Mouse (Mus musculus) hindbrain, embryonic 16.5 days (tissue): ENCODE results near the gene Gpm6a. TPM values are rescaled to one million over a fixed set of nuclear protein-coding genes. Genes with fewer than 3 reads are reported as not detected.

ENCODE experiments used
- ATAC-seq: fragments of 200-750 bp; cut with Nextera tagmentation; 2 replicates; pipeline ENCODE4 v1.8.0; 2017; ENCODE audit warnings: moderate TSS enrichment, moderate library complexity
- H3K27ac ChIP-seq: fragments of 300-500 bp; sonication (generic); 2 replicates; pipeline ENCODE4 v1.5.1; 2014; ENCODE audit warnings: low read depth, mild to moderate bottlenecking, control low read depth, low read length, moderate library complexity
- H3K27me3 ChIP-seq: fragments of 300-500 bp; sonication (generic); replicated peaks from 2 replicates; pipeline ENCODE4 v1.6.1; 2014; ENCODE audit warnings: low read length; ENCODE audit not compliant: control insufficient read depth, insufficient read depth
- H3K36me3 ChIP-seq: fragments of 300-500 bp; sonication (generic); 2 replicates; pipeline ENCODE4 v1.6.1; 2014; ENCODE audit warnings: mild to moderate bottlenecking, low read length, moderate library complexity, mixed read lengths; ENCODE audit not compliant: control insufficient read depth, insufficient read depth
- H3K4me1 ChIP-seq: fragments of 300-500 bp; sonication (generic); 2 replicates; pipeline ENCODE4 v1.6.1; 2014; ENCODE audit warnings: low read depth, low read length; ENCODE audit not compliant: control insufficient read depth, insufficient read depth
- H3K4me2 ChIP-seq: fragments of 300-500 bp; sonication (generic); 2 replicates; pipeline ENCODE4 v1.6.1; 2014; ENCODE audit warnings: mild to moderate bottlenecking, low read length, control low read depth, moderate library complexity
- H3K4me3 ChIP-seq: fragments of 300-500 bp; sonication (generic); 2 replicates; pipeline ENCODE4 v1.5.1; 2014; ENCODE audit warnings: mild to moderate bottlenecking, low read length, control low read depth, moderate library complexity
- H3K9ac ChIP-seq: fragments of 300-500 bp; sonication (generic); 2 replicates; pipeline ENCODE4 v1.6.1; 2014; ENCODE audit warnings: low read depth, mild to moderate bottlenecking, control low read depth, low read length, moderate library complexity
- H3K9me3 ChIP-seq: fragments of 300-500 bp; sonication (generic); 2 replicates; pipeline ENCODE4 v1.6.1; 2014; ENCODE audit warnings: mild to moderate bottlenecking, low read length, moderate library complexity; ENCODE audit not compliant: control insufficient read depth
- WGBS: fragments of 180-500 bp; shearing (Covaris S2); extraction: QIAGEN DNeasy Blood & Tissue Kit; methylation state at CpG from one replicate; pipeline ENCODE4 v1.1.7; 2014; 5-methylcytosine and 5-hydroxymethylcytosine counted together
- polyA plus RNA-seq: library from polyadenylated mRNA; unstranded; fragments of >200 nt; fragmentation: Nextera tagmentation; extraction: Ambion mirVana; gene quantifications from 2 replicates; pipeline ENCODE4 v1.2.1, GENCODE M21; 2015

Gene Gpm6a
- 545 and 587 TPM in 2 replicates for polyA plus RNA-seq

DNA sequence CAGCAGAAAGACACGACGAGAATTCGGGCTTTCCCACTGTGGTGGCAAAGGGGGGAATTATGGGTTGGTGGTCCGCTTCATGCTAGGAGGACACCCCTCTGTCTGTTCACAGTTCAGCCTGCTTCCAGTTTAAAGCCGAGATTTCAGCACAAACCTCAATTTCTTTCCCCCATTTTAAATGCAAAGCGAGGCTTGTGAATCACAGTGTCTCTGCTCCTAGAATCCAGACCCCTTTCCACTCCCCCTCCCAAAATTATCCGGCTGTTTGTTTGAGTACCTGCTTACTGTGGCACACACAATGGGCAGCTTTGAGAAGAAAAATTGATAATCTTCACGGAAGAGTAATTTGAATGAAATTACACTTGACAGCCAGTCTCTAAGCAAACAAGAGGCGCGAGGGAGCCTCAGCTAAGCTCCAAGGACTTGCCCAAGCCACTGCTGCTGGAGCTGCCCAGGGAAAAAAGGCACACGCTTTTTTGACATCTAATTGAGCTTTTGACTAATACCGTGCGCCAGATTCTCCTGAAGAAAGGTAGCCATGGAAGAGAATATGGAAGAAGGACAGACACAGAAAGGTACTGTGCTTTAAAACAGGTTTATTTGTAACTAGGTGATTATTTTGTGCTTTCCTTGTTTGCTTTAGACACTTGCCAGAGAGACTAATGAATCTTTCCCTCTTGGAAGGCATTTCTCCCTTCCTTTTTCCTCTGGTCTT is at the start of gene Gpm6a:
TSS of gene Gpm6a (plus strand) at position 103 of the 715 bp plus-strand sequence.
- peak within 1 kb of the TSS; percentile 79 for H3K9ac ChIP-seq
- peak within 1 kb of the TSS; percentile 95 for H3K27ac ChIP-seq
- WGBS = 8% methylated on average over 13 of the region's 13 CpGs
- peak within 1 kb of the TSS; percentile 61 for H3K4me3 ChIP-seq
- H3K4me2 ChIP-seq = peak within 1 kb of the TSS; percentile 61
- no peaks in the 10 kb centered on the region for H3K36me3 ChIP-seq
- H3K4me1 ChIP-seq = peaks cover 4% of the 10 kb centered on the region
- H3K9me3 ChIP-seq = no peaks in the 10 kb centered on the region
- no peaks in the 10 kb centered on the region for H3K27me3 ChIP-seq
- peak; percentile 89 for ATAC-seq

- 98% methylated on average over 2 of the region's 2 CpGs for WGBS
- ATAC-seq = no peak
- no peak overlapping the region for H3K4me2 ChIP-seq
- no peak overlapping the region for H3K27ac ChIP-seq
- H3K36me3 ChIP-seq = no peaks in the 10 kb centered on the region
- H3K9me3 ChIP-seq = no peaks in the 10 kb centered on the region
- no peaks in the 10 kb centered on the region for H3K27me3 ChIP-seq
- H3K4me1 ChIP-seq = no peaks in the 10 kb centered on the region
- no peak overlapping the region for H3K4me3 ChIP-seq
- no peak overlapping the region for H3K9ac ChIP-seq
These were observed 41.8 kb upstream of the Gpm6a start for GRCm38 (mm10) chr8:54912891-54913290.

DNA sequence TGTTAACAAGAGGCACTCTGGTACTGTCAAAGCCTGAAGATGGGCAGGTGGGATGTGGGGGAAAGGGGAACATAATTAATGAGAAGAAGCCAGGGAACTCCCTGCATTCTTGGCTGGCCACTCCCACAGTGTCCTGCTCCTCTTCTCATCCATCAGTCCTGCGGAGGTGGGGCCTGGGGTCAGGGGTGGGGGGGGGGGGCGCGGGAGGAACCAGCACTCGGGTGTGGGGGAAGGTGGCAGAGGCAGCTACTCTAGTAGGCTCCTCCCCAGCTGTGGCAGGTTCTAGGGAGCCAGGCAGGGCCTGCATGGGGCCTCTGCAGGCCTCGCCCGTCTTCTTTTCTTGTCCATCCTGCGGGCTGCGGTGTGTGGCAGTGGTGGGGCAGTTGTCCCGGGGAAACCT is 36.9 kb upstream of the Gpm6a start:
- Histone ChIP-seq H3K27ac (no peak overlapping the region), H3K4me1 (peaks cover 6% of the 10 kb centered on the region), H3K9ac (no peak overlapping the region), H3K4me2 (no peak overlapping the region), H3K4me3 (no peak overlapping the region), H3K9me3 (no peaks in the 10 kb centered on the region), H3K36me3 (no peaks in the 10 kb centered on the region), H3K27me3 (no peaks in the 10 kb centered on the region)
- ATAC-seq = no peak
- WGBS = 71% methylated on average over 6 of the region's 9 CpGs

DNA sequence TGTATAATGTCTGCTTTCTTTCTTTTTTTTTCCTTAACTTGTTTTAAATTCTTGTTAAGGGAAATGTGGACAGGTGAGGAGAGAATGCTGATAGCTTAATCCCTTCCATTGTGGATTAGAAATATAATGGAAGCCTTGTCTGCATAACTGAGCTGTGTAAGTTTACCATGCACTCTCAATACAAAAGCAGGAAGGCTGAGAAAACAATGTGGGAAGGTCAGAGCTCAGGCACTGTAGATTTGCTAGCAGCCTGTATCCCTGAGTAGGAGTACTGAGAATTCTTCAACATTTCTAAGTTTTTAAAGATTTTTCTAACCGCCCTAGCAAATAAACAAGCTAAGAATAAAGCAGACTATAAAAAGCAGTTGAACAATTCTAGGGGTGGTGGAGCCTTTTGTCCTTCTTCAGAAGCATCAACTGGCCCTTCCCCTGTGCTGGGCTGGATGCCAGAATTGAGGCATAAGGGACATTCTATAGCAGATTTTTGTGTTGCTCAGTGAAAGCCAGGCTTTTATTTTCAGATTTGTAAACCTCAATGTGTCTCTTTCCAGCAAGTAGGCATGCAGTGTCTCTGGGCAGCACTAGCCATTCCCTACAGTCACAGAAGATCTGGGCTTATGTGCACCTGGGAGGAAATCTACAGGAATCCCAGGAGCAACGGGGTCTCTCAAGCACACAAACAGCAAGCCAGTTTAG is 32.3 kb upstream of the Gpm6a start:
- peak overlapping the region; percentile 59 for H3K27ac ChIP-seq
- no peak overlapping the region for H3K4me2 ChIP-seq
- H3K27me3 ChIP-seq = no peaks in the 10 kb centered on the region
- H3K4me1 ChIP-seq = peaks cover 7% of the 10 kb centered on the region
- no peak overlapping the region for H3K4me3 ChIP-seq
- H3K9me3 ChIP-seq = no peaks in the 10 kb centered on the region
- H3K9ac ChIP-seq = no peak overlapping the region
- WGBS = 31% methylated on average over 2 of the region's 2 CpGs
- peak; percentile 74; the same call in 1 of the 2 replicates for ATAC-seq
- no peaks in the 10 kb centered on the region for H3K36me3 ChIP-seq

- Histone ChIP-seq H3K27ac (no peak overlapping the region), H3K9ac (no peak overlapping the region), H3K27me3 (no peaks in the 10 kb centered on the region), H3K4me1 (peaks cover 7% of the 10 kb centered on the region), H3K4me3 (no peak overlapping the region), H3K36me3 (no peaks in the 10 kb centered on the region), H3K9me3 (no peaks in the 10 kb centered on the region), H3K4me2 (no peak overlapping the region)
- ATAC-seq = no peak
- 92% methylated on average over 3 of the region's 3 CpGs for WGBS
These were observed 29.7 kb upstream of the Gpm6a start for GRCm38 (mm10) chr8:54924936-54925335.

DNA sequence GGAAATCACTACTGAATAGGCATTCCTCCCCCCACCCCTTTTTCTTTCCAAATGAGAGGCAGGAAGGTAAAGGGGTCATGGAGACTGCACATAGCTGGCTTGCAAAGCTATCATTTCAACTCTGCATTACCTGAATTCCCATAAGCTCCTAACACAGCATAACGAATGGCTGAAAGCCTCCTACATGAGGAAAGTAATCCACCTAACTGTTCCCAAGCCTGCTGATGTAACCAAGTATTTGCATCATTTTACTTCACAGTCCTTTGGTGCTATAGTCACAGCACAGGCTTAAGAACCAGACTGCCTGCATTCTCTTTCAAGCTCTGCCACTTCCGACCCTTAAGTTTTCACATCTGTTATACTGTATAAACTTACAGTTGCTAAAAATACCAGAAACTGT is 22.3 kb upstream of the Gpm6a start:
- no peak for ATAC-seq
- H3K4me1 ChIP-seq = no peaks in the 10 kb centered on the region
- no peaks in the 10 kb centered on the region for H3K27me3 ChIP-seq
- no peaks in the 10 kb centered on the region for H3K36me3 ChIP-seq
- no peak overlapping the region for H3K4me2 ChIP-seq
- H3K4me3 ChIP-seq = no peak overlapping the region
- no peak overlapping the region for H3K9ac ChIP-seq
- H3K9me3 ChIP-seq = no peaks in the 10 kb centered on the region
- WGBS = 72% methylated on average over 2 of the region's 2 CpGs
- no peak overlapping the region for H3K27ac ChIP-seq

DNA sequence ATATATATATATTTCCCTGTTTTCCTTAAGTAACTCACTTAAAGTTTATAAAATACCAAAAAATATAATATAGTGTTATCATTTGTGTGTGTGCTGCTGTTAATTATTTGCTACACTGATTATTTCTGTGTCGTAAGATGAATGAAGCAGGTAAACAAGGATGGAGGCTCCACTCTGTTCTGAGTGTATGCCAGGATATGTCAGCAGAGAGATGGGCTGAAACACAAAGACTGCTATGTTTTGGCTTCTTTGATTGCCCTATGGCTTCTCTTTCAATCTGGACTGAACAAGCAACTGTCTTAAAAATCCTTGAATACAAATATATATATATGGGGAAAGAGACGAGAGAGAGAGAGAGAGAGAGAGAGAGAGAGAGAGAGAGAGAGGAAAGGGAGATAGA is 1.3 kb upstream of the Gpm6a start:
- H3K27ac ChIP-seq = peak overlapping the region; percentile 95
- no peaks in the 10 kb centered on the region for H3K4me1 ChIP-seq
- H3K4me2 ChIP-seq = peak overlapping the region; percentile 61
- no peaks in the 10 kb centered on the region for H3K9me3 ChIP-seq
- H3K27me3 ChIP-seq = no peaks in the 10 kb centered on the region
- 33% methylated on average over 2 of the region's 2 CpGs for WGBS
- H3K4me3 ChIP-seq = peak overlapping the region; percentile 61
- H3K36me3 ChIP-seq = no peaks in the 10 kb centered on the region
- no peak for ATAC-seq
- H3K9ac ChIP-seq = no peak overlapping the region

DNA sequence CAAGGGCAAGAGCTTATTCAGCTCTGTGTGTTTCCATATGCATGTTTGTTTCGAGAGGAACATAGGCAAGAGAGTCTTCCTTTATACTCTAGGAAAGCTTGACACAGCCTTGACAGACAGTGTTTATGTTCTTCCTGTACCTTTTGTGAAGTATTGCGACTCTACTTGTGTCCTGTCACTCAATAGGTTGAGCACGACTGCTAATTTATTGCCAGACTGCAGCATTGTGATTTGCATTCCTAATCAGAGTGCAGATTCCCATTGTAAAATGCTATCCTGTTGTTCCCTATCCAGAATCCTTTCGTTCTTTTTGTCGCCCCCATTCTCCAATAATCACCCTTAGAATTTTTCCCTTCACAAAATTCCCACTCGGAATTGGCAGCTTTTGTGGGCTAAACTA is 613 bp upstream of the Gpm6a start:
- Histone ChIP-seq H3K36me3 (no peaks in the 10 kb centered on the region), H3K27me3 (no peaks in the 10 kb centered on the region), H3K4me3 (peak overlapping the region; percentile 61), H3K9ac (peak overlapping the region; percentile 52), H3K9me3 (no peaks in the 10 kb centered on the region), H3K4me1 (no peaks in the 10 kb centered on the region), H3K27ac (peak overlapping the region; percentile 95), H3K4me2 (peak overlapping the region; percentile 61)
- 13% methylated on average over 6 of the region's 6 CpGs for WGBS
- peak; percentile 43 for ATAC-seq

- no peaks in the 10 kb centered on the region for H3K27me3 ChIP-seq
- 33% methylated on average over 3 of the region's 3 CpGs for WGBS
- peak overlapping the region; percentile 95 for H3K27ac ChIP-seq
- peak overlapping the region; percentile 61 for H3K4me3 ChIP-seq
- peak overlapping the region; percentile 79 for H3K9ac ChIP-seq
- H3K4me1 ChIP-seq = peaks cover 4% of the 10 kb centered on the region
- ATAC-seq = no peak
- H3K4me2 ChIP-seq = peak overlapping the region; percentile 61
- no peaks in the 10 kb centered on the region for H3K36me3 ChIP-seq
- H3K9me3 ChIP-seq = no peaks in the 10 kb centered on the region
These were observed 785 bp downstream of the Gpm6a start for GRCm38 (mm10) chr8:54955456-54955800.
